Mouse (Mus musculus) lung, adult 2 months (tissue): ENCODE measurements at regions not wholly inside any gene's neighbourhood (a gene's known extent, or its start where the extent isn't known, plus 50 kb on each side); places are given as distances from the start of the nearest gene placed in this dataset.

ENCODE experiments used
- DNase-seq: peaks from one replicate; pipeline ENCODE4 v3.0.0; 2022
- H3K4me1 ChIP-seq: fragments of 200-500 bp; 2 replicates; pipeline ENCODE4 v1.6.1; 2011; ENCODE audit warnings: low read length; ENCODE audit not compliant: control insufficient read depth, insufficient read depth
- H3K4me3 ChIP-seq: fragments of 200-500 bp; replicated peaks from 2 replicates; pipeline ENCODE3; 2011; ENCODE audit warnings: low read depth, mild to moderate bottlenecking, control low read depth, low read length; ENCODE audit errors: extremely low read depth
- CTCF ChIP-seq: fragments of 200-500 bp; IDR thresholded peaks from 2 replicates; pipeline ENCODE4 v1.5.1; 2011; ENCODE audit warnings: mild to moderate bottlenecking, low read length, control low read depth; ENCODE audit not compliant: insufficient read depth
- POLR2A ChIP-seq: fragments of 200-500 bp; IDR thresholded peaks from 2 replicates; pipeline ENCODE4 v1.6.1; 2011; ENCODE audit warnings: low read depth, mild to moderate bottlenecking, control low read depth, low read length, borderline replicate concordance; ENCODE audit errors: extremely low read depth
- WGBS: fragments of 180-500 bp; shearing (Covaris S2); methylation state at CpG from one replicate; pipeline ENCODE4 v1.1.7; 2018; 5-methylcytosine and 5-hydroxymethylcytosine counted together

DNA sequence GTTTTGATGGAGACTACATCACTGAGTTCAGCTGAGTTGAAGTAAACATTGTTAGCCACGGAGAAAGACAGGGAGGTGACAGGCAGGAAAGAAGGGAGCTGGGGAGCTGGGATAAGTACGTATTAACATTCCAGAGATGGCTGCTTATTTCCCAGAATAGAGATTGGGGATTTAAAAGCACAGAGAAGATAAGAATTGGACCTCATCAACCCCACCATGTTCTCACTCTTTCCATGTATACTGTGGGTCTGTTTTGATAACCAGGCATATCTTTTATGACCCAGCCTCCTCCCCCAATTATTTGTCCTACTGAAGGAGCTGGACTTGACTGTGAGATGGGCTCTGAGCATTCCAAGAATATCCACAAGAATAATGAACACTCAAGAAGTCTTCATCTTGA is 61.4 kb upstream of the Cd28 start:
- Histone ChIP-seq H3K4me3 (no peak overlapping the region), H3K4me1 (peaks cover 20% of the 10 kb centered on the region)
- WGBS: 30% methylated on average over 2 of the region's 2 CpGs
- TF ChIP-seq CTCF: no peak
- TF ChIP-seq POLR2A: no peak
- DNase-seq: no peak

DNA sequence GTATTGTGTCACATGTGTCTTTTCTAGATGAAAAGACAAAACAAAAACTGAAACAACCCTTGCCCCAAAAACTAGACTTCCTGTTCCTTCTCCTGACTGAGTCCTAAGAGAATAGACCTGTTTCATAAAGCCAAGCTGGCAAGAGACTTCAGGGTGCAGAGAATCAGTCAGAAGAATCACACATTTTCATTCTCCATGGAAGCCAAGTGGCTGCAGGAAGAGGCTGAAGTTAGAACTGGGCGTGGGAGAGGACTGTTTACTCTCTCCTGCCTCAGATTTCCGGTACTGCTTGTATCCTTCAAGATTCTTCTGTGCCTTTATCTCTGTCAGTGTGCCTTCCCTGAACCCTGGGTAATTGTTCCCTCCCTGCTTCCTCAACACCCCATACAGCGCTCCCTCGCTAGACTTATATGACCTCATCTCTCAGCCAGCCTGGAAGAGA is 64.0 kb upstream of the Cd28 start:
- TF ChIP-seq CTCF (no peak), POLR2A (no peak)
- peaks cover 17% of the 10 kb centered on the region for H3K4me1 ChIP-seq
- H3K4me3 ChIP-seq: no peak overlapping the region
- DNase-seq: no peak
- WGBS: 28% methylated on average over 4 of the region's 4 CpGs

DNA sequence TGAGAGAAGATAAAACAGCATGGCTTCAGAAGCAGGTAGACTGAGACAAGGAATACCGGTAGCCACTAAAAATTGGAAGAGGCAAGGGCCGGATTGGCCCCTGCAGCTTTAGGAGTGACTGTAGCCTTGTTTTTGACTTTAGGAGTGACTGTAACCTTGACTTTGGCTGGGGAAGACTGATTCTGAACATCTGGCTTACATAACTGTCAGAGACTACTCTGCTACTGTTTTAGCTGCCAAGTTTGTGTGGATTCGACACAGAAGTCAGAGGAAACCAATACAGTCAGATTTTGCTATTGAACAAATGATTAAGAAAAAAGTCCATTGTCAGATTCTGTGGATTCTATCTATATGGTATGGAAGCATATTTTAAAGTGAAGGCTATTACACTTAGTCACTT is 66.4 kb upstream of the Cd28 start:
- DNase-seq: no peak
- 62% methylated on average over 3 of the region's 3 CpGs for WGBS
- peaks cover 10% of the 10 kb centered on the region for H3K4me1 ChIP-seq
- no peak overlapping the region for H3K4me3 ChIP-seq
- TF ChIP-seq POLR2A (no peak), CTCF (no peak)

DNA sequence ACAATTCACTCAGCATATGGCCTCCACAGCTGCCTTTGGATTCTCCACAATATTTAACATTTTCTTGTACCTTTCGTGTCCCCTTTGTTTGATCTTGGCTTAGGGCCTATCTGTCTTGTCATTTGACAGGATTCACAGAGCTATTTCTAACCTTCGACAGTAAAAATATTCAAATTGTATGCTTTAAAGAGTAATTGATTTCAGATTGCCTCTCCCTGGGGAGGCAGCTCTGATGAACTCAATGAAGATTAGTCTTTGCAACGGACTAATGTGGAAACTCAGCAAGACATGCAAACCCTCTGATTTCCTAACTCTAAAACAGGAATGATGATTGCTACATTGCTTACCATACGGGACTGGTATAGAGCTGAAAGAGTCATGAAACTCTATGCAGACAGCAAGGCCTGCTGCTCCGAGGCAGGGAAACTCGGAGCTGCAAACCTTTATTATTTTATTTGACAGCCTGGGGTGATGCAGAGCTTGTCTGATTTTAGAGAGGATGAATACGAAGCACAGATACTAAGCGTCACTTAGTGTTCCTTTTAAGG is 67.2 kb upstream of the Cd28 start:
- no peak for DNase-seq
- no peak for TF ChIP-seq POLR2A
- TF ChIP-seq CTCF: no peak
- Histone ChIP-seq H3K4me1 (peaks cover 10% of the 10 kb centered on the region), H3K4me3 (no peak overlapping the region)
- WGBS: 82% methylated on average over 8 of the region's 8 CpGs

DNA sequence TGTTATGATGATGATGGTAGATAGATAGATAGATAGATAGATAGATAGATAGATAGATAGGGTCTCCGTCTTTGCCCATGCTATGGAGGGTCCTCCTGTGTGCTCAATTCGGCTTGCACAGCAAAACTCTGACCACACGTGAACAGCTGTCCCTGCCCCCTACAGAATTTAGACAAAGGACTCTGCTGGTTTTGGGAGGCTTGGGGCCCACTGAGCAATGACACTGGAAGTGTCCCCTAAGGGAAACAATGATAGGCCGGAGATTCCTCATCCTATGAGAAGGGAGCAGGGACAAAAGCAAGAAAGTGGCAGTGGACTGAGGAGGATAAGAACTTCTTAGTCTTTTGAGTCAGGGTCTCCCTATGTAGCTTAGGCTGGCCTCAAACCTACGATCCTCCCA is 69.8 kb upstream of the Cd28 start:
- Histone ChIP-seq H3K4me1 (peaks cover under 1% of the 10 kb centered on the region), H3K4me3 (no peak overlapping the region)
- TF ChIP-seq CTCF: no peak
- no peak for TF ChIP-seq POLR2A
- DNase-seq: no peak
- WGBS: 93% methylated on average over 5 of the region's 5 CpGs

DNA sequence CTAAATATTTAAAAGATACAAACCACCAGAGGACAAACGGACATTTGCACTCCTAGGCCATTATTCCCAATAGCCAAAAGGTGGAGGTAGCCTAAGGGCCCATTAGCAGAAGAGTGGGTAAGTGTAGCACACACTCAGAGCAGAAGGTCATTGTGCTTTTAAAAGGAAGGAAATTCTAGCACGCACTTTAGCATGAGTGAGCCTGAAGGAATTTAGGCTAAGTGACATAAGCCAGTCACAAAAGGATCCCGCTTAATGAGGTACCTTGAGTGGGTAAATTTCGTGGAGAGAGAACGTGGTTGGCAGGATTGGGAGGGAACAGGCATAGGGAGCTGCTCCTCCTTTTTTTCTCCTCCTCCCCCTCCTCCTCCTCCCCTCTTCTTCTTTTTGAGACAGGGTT is 70.4 kb upstream of the Cd28 start:
- 56% methylated on average over 5 of the region's 5 CpGs for WGBS
- no peak for TF ChIP-seq POLR2A
- TF ChIP-seq CTCF: no peak
- DNase-seq: no peak
- peaks cover 6% of the 10 kb centered on the region for H3K4me1 ChIP-seq
- no peak overlapping the region for H3K4me3 ChIP-seq

DNA sequence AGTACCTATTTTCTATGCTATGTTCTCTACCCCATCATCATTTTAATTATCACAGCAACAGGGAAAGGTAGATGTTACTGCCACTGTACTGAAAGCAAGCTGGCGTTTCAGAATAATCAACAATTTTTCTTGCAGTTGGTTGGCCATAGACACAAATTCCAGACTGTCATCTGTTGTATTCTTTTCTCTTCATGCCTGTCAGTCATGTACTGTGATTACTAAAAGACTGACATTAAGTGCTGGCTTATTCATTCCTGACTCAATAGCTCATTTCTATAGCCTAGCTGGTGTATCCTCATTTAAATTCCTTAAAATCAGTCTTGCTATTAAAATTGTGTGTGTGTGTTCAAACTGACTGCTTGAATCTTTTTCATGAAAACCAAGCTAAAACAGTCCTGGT is 71.4 kb upstream of the Cd28 start:
- no peak for DNase-seq
- no peak overlapping the region for H3K4me3 ChIP-seq
- WGBS: 91% methylated on average over 1 of the region's 1 CpGs
- no peak for TF ChIP-seq CTCF
- no peak for TF ChIP-seq POLR2A
- peaks cover 6% of the 10 kb centered on the region for H3K4me1 ChIP-seq

DNA sequence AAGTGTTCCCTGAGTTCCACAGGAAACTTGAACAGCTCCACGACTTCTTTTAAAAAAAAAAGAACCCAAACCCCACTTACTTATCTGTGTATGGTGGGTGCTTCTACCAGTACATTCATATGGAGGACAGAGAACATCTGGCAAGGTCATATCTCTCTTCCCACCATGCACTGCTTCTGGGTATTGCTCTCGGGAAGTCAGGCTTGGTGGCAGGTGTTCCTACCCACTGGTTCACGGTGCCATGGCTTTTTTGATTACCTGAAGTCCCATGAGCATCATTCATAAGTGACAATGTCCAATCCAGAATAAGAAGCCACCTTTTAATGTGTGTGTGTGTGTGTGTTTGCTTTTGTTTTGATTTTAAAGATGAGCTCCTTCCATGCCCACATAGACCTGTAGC is 73.8 kb upstream of the Cd28 start:
- H3K4me3 ChIP-seq: no peak overlapping the region
- no peak for TF ChIP-seq POLR2A
- TF ChIP-seq CTCF: no peak
- no peak for DNase-seq
- WGBS: 40% methylated on average over 3 of the region's 3 CpGs
- H3K4me1 ChIP-seq: peaks cover 6% of the 10 kb centered on the region

DNA sequence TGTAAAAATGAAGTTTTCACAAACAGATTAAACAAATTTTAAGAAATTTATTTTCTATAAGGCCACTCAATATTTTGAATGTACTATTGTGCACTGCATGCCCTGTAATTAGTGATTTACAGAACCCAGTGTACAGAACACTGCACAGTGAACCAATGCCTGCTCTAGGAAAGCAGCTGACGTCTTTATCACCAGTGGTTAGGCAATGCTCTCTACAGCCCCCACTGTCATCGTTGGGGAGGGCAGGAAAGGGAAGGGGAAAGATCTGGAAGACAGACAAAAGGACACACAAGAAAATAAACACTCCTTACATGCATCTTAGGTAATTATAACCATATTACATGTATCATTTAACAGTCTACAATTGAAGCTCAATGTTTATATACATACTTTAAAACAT is 74.4 kb upstream of the Cd28 start:
- no peak for DNase-seq
- H3K4me1 ChIP-seq: peaks cover 6% of the 10 kb centered on the region

DNA sequence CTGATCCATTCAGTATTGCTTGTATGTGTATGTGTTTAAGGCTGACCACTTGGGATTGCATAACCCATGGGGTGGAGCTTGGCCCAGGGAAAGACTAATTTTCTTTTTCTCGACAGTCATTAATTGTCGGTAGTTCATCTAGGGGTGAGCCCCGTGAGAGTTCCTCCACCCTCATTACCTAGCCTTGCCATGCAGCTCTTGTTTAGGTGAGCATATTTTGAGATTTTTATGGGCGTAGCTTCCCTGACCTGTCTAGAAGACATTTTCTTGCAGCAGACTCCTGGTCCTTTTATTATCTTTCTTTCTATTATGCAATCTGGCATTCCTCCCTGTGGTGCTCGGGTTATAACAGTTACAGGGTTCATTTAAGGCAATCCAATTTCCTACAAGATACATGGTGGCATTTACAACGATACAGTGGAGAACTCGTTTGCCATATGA is 74.4 kb upstream of the Raph1 start:
- Histone ChIP-seq H3K4me3 (no peak overlapping the region), H3K4me1 (peaks cover 6% of the 10 kb centered on the region)
- TF ChIP-seq POLR2A: no peak
- no peak for TF ChIP-seq CTCF
- no peak for DNase-seq
- 31% methylated on average over 7 of the region's 7 CpGs for WGBS

More for the DNA sequence above, 74.4 kb upstream of the Cd28 start:
- 10% methylated on average over 2 of the region's 2 CpGs for WGBS
- TF ChIP-seq CTCF (no peak), POLR2A (no peak)
- no peak overlapping the region for H3K4me3 ChIP-seq
